Mouse (Mus musculus) ES-E14 (cell line): ENCODE measurements at regions not wholly inside any gene's neighbourhood (a gene's known extent, or its start where the extent isn't known, plus 50 kb on each side); places are given as distances from the start of the nearest gene placed in this dataset.

Experiments used
- DNase-seq: peaks from one replicate; pipeline ENCODE4 v3.0.0-alpha.2; 2013; ENCODE audit warnings: low read depth, low spot score
- H3K27ac ChIP-seq: 2 replicates; pipeline ENCODE4 v1.5.1; 2012; ENCODE audit warnings: low read depth, mild to moderate bottlenecking, low read length, moderate library complexity, mixed read lengths; ENCODE audit not compliant: poor library complexity, insufficient read depth, severe bottlenecking
- H3K36me3 ChIP-seq: 2 replicates; pipeline ENCODE4 v1.6.1; 2012; ENCODE audit warnings: mild to moderate bottlenecking, low read length, moderate library complexity, mixed read lengths; ENCODE audit not compliant: control insufficient read depth, poor library complexity, insufficient read depth, severe bottlenecking
- H3K4me1 ChIP-seq, 2 experiments: fragments of 150-350 bp in 1 of 2; sonication (generic) in 1 of 2; 2 replicates each; pipeline ENCODE4 v1.6.1; 2012; ENCODE audit warnings: low read length in 2 of 2, mild to moderate bottlenecking in 1 of 2, mixed read lengths in 1 of 2; ENCODE audit not compliant: control insufficient read depth in 2 of 2, insufficient read depth in 2 of 2, poor library complexity in 1 of 2
- H3K4me3 ChIP-seq, 2 experiments: fragments of 150-350 bp in 1 of 2; sonication (generic) in 1 of 2; 2 replicates each; pipeline ENCODE4 v1.5.1; 2012; ENCODE audit warnings: low read length in 2 of 2, low read depth in 1 of 2, mild to moderate bottlenecking in 1 of 2, mixed read lengths in 1 of 2; ENCODE audit not compliant: insufficient read depth in 1 of 2, poor library complexity in 1 of 2, severe bottlenecking in 1 of 2
- H3K9ac ChIP-seq: 2 replicates; pipeline ENCODE4 v1.6.1; 2012; ENCODE audit warnings: low read depth, mild to moderate bottlenecking, low read length, mixed read lengths; ENCODE audit not compliant: poor library complexity, insufficient read depth, severe bottlenecking
- H3K9me3 ChIP-seq: fragments of 150-350 bp; sonication (generic); 2 replicates; pipeline ENCODE4 v1.6.1; 2012; ENCODE audit warnings: low read depth, mild to moderate bottlenecking, low read length; ENCODE audit not compliant: control insufficient read depth, insufficient read depth
- CHD2 ChIP-seq: IDR thresholded peaks from 2 replicates; pipeline ENCODE4 v1.6.1; 2014; ENCODE audit warnings: mild to moderate bottlenecking, low read depth, low read length, inconsistent platforms
- HCFC1 ChIP-seq: IDR thresholded peaks from 2 replicates; pipeline ENCODE4 v1.6.1; 2012; ENCODE audit warnings: low read length, inconsistent platforms, borderline replicate concordance; ENCODE audit not compliant: insufficient read depth
- MAFK ChIP-seq: IDR thresholded peaks from 2 replicates; pipeline ENCODE4 v1.6.1; 2014; ENCODE audit warnings: mild to moderate bottlenecking, low read depth, low read length, inconsistent platforms; ENCODE audit not compliant: insufficient read depth
- ZC3H11A ChIP-seq: IDR thresholded peaks from 2 replicates; pipeline ENCODE4 v1.6.1; 2012; ENCODE audit warnings: low read depth, mild to moderate bottlenecking, inconsistent platforms, low read length, borderline replicate concordance
- ZNF384 ChIP-seq: IDR thresholded peaks from 2 replicates; pipeline ENCODE4 v1.6.1; 2012; ENCODE audit warnings: low read depth, low read length, inconsistent platforms
- in situ Hi-C, 2 experiments: fragments of 600-800 bp; cut with MboI; formaldehyde crosslinking; loops; one replicate each; pipeline ENCODE4 v1.15.1; 2025; ENCODE audit warnings: low sequenced_read_pairs in 2 of 2, inconsistent platforms in 1 of 2; ENCODE audit not compliant: unreplicated experiment in 2 of 2

- no peak overlapping the region for H3K4me3 ChIP-seq
- no peak for DNase-seq
- no peaks in the 10 kb centered on the region for H3K9me3 ChIP-seq
- in situ Hi-C loops: no loop called here
- H3K27ac ChIP-seq: no peak overlapping the region
- H3K9ac ChIP-seq: no peak overlapping the region
- no peaks in the 10 kb centered on the region for H3K4me1 ChIP-seq
- TF ChIP-seq CHD2 (no peak), ZNF384 (no peak), ZC3H11A (no peak), MAFK (no peak), HCFC1 (no peak)
- H3K36me3 ChIP-seq: no peaks in the 10 kb centered on the region
Observed at GRCm38 (mm10) chr2:61296606-61297005, 281.8 kb upstream of the Tank start.

GRCm38 (mm10) chr2:61295261-61295964 lies 283.0 kb upstream of the Tank start:
- in situ Hi-C loops: no loop called here
- Histone ChIP-seq H3K4me1 (no peaks in the 10 kb centered on the region), H3K9ac (no peak overlapping the region), H3K27ac (no peak overlapping the region), H3K36me3 (no peaks in the 10 kb centered on the region), H3K4me3 (no peak overlapping the region), H3K9me3 (no peaks in the 10 kb centered on the region)
- TF ChIP-seq HCFC1 (no peak), MAFK (no peak)
- DNase-seq: no peak

GRCm38 (mm10) chr2:61288246-61288645 lies 290.1 kb upstream of the Tank start:
- Histone ChIP-seq H3K36me3 (no peaks in the 10 kb centered on the region), H3K9ac (no peak overlapping the region), H3K4me1 (no peaks in the 10 kb centered on the region), H3K4me3 (no peak overlapping the region), H3K27ac (no peak overlapping the region), H3K9me3 (no peaks in the 10 kb centered on the region)
- TF ChIP-seq ZC3H11A (no peak), HCFC1 (no peak), CHD2 (no peak), ZNF384 (no peak), MAFK (no peak)
- in situ Hi-C loops: no loop called here
- DNase-seq: no peak

GRCm38 (mm10) chr2:61284706-61285105 lies 293.7 kb upstream of the Tank start:
- in situ Hi-C loops: no loop called here
- Histone ChIP-seq H3K4me1 (no peaks in the 10 kb centered on the region), H3K4me3 (no peak overlapping the region), H3K27ac (no peak overlapping the region), H3K9me3 (no peaks in the 10 kb centered on the region), H3K9ac (no peak overlapping the region), H3K36me3 (no peaks in the 10 kb centered on the region)
- DNase-seq: no peak
- TF ChIP-seq ZC3H11A: no peak
- TF ChIP-seq CHD2: no peak
- no peak for TF ChIP-seq ZNF384
- no peak for TF ChIP-seq MAFK
- TF ChIP-seq HCFC1: no peak
